Mouse (Mus musculus) c-Kit-positive CD71-negative TER-119-negative erythroid progenitor cells, embryonic 14.5 days (primary cell): ENCODE data around the gene Sephs1.
A peak's percentile ranks its signal among the peaks of the same experiment; 100 is the strongest.

Experiments
- DNase-seq: peaks from one replicate; pipeline ENCODE4 v3.0.0-alpha.2; 2013; ENCODE audit warnings: low read depth

The Sephs1 gene

GRCm38 (mm10) chr2:4881350-4882248 lies at the start of gene Sephs1:
TSS of gene Sephs1 (plus strand) at chr2:4881564.
- DNase-seq: peak; percentile 40

GRCm38 (mm10) chr2:4832166-4832565 lies 49.2 kb upstream of the Sephs1 start:
- no peak for DNase-seq

GRCm38 (mm10) chr2:4849449-4849848 lies 31.9 kb upstream of the Sephs1 start:
- no peak for DNase-seq

GRCm38 (mm10) chr2:4857186-4857585 lies 24.2 kb upstream of the Sephs1 start:
- DNase-seq: no peak

GRCm38 (mm10) chr2:4858161-4858560 lies 23.2 kb upstream of the Sephs1 start:
- DNase-seq: no peak

GRCm38 (mm10) chr2:4864008-4864816 lies 17.2 kb upstream of the Sephs1 start:
- DNase-seq: peak; percentile 73

- no peak for DNase-seq
Measured at GRCm38 (mm10) chr2:4864817-4865296, 16.5 kb upstream of the Sephs1 start.

- DNase-seq: no peak
Measured at GRCm38 (mm10) chr2:4868028-4868725, 13.2 kb upstream of the Sephs1 start.

- no peak for DNase-seq
Measured at GRCm38 (mm10) chr2:4872740-4873139, 8.6 kb upstream of the Sephs1 start.

- DNase-seq: no peak
Measured at GRCm38 (mm10) chr2:4873331-4873730, 8.0 kb upstream of the Sephs1 start.

GRCm38 (mm10) chr2:4875090-4875489 lies 6.3 kb upstream of the Sephs1 start:
- DNase-seq: no peak

- DNase-seq: no peak
Measured at GRCm38 (mm10) chr2:4876131-4876530, 5.2 kb upstream of the Sephs1 start.

- peak; percentile 8 for DNase-seq
Measured at GRCm38 (mm10) chr2:4880737-4881349, 521 bp upstream of the Sephs1 start.

GRCm38 (mm10) chr2:4882249-4882791 lies 956 bp downstream of the Sephs1 start:
- peak; percentile 33 for DNase-seq

GRCm38 (mm10) chr2:4883009-4883704 lies 1.8 kb downstream of the Sephs1 start:
- peak; percentile 7 for DNase-seq

- no peak for DNase-seq
Measured at GRCm38 (mm10) chr2:4886896-4887295, 5.5 kb downstream of the Sephs1 start.

- no peak for DNase-seq
Measured at GRCm38 (mm10) chr2:4895598-4895997, 14.2 kb downstream of the Sephs1 start.

- no peak for DNase-seq
Measured at GRCm38 (mm10) chr2:4896970-4897369, 15.6 kb downstream of the Sephs1 start.

GRCm38 (mm10) chr2:4900624-4901023 lies 19.3 kb downstream of the Sephs1 start:
- DNase-seq: no peak

- DNase-seq: no peak
Measured at GRCm38 (mm10) chr2:4902346-4902745, 21.0 kb downstream of the Sephs1 start.

GRCm38 (mm10) chr2:4907120-4907519 lies 25.8 kb downstream of the Sephs1 start:
- DNase-seq: no peak
